Mouse (Mus musculus) stomach, postnatal 0 days (tissue): ENCODE results near the gene Mphosph10.

ENCODE experiments used
- CTCF ChIP-seq: IDR thresholded peaks from 2 replicates; pipeline ENCODE4 v1.5.1; 2016; ENCODE audit warnings: antibody characterized with exemption, low read depth, mild to moderate bottlenecking, moderate library complexity
- EP300 ChIP-seq: optimal IDR thresholded peaks from 2 replicates; pipeline ENCODE3; 2016; ENCODE audit warnings: antibody characterized with exemption

DNA sequence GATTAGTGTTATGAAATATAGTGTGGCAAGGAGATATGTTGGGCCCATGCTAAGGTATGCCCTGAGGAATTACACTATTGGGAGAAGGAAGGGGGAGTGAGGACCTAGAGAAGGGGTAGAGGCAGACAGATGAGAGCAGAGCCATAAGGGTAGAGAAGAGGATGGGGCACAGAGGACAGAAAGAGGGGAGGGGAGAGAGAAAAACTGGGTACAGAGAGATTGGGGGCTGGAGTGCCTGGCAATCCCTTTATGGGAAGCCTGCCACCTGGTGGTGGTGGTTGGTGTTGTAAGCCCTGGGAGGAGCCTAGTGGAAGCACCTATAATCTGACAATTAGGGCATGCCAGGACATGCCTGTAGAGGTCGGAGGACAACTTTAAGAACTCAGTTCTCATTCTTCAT is 65.2 kb downstream of the Mphosph10 start:
- peak; percentile 89 for TF ChIP-seq CTCF
- no peak for TF ChIP-seq EP300
